Mouse (Mus musculus) thymus, adult 2 months (tissue): ENCODE data around the gene Dach1.

Source experiments
- CTCF ChIP-seq: fragments of 200-500 bp; IDR thresholded peaks from 2 replicates; pipeline ENCODE4 v1.5.1; 2012; ENCODE audit warnings: mild to moderate bottlenecking, control low read depth, low read length, moderate library complexity, borderline replicate concordance; ENCODE audit not compliant: control insufficient read depth, poor library complexity, insufficient read depth; ENCODE audit errors: extremely low read depth
- POLR2A ChIP-seq: fragments of 200-500 bp; IDR thresholded peaks from 2 replicates; pipeline ENCODE4 v1.6.1; 2012; ENCODE audit warnings: mild to moderate bottlenecking, low read length, control low read depth, moderate library complexity; ENCODE audit not compliant: control insufficient read depth, poor library complexity, insufficient read depth; ENCODE audit errors: extremely low read depth

- TF ChIP-seq POLR2A (no peak), CTCF (no peak)
Observed at GRCm38 (mm10) chr14:97982676-97983075, 186.9 kb downstream of the Dach1 start.
